Comparison of ENCODE assay signal across 8 mouse cellular contexts in genomic region chr8:118443361-118443760, GRCm38 (mm10).
DNase-seq lines count a peak whose midpoint lies in the region; ATAC-seq and TF ChIP-seq lines count a peak whose summit lies in the region.

No protein-coding gene starts in this region.

- no peak overlapping the region for H3K4me3 ChIP-seq in lung, embryonic 14.5 days (ENCODE audit: low read depth, low read length)
- no peak overlapping the region for H3K4me3 ChIP-seq in lung, postnatal 0 days (ENCODE audit: low read depth, low read length)
- H3K4me3 ChIP-seq in forebrain, embryonic 14.5 days (ENCODE audit: low read depth, low read length) = no peak overlapping the region

- peak; percentile 19 for DNase-seq in gastrocnemius, postnatal 10 days
- no peak for DNase-seq in gastrocnemius, postnatal 25 days
- peak; percentile 20 for DNase-seq in lung, embryonic 14.5 days
- no peak for DNase-seq in lung, postnatal 36 days
- DNase-seq in adrenal gland, postnatal 14 days = peak; percentile 58
- DNase-seq in lung, postnatal 0 days (ENCODE audit: low spot score) = peak; percentile 28
- no peak for DNase-seq in thymus, postnatal 25 days
- DNase-seq in forebrain, embryonic 14.5 days (ENCODE audit: low spot score) = no peak

- H3K9ac ChIP-seq in lung, embryonic 14.5 days = no peak overlapping the region
- H3K9ac ChIP-seq in lung, postnatal 0 days (replicated peaks; ENCODE audit: low read depth) = no peak overlapping the region
- no peak overlapping the region for H3K9ac ChIP-seq in forebrain, embryonic 14.5 days (ENCODE audit: low read length)

- H3K36me3 ChIP-seq in lung, embryonic 14.5 days (ENCODE audit: insufficient read depth) = no peaks in the 10 kb centered on the region
- no peaks in the 10 kb centered on the region for H3K36me3 ChIP-seq in lung, postnatal 0 days (ENCODE audit: insufficient read depth, low read length)
- H3K36me3 ChIP-seq in forebrain, embryonic 14.5 days (ENCODE audit: control insufficient read depth, insufficient read depth, low read length) = no peaks in the 10 kb centered on the region

- WGBS in lung, embryonic 14.5 days = 58% methylated on average over 3 of the region's 3 CpGs
- 40% methylated on average over 3 of the region's 3 CpGs for WGBS in lung, postnatal 0 days
- 63% methylated on average over 3 of the region's 3 CpGs for WGBS in forebrain, embryonic 14.5 days

- H3K4me1 ChIP-seq in lung, embryonic 14.5 days (ENCODE audit: insufficient read depth) = no peaks in the 10 kb centered on the region
- no peaks in the 10 kb centered on the region for H3K4me1 ChIP-seq in lung, postnatal 0 days (ENCODE audit: insufficient read depth, low read depth, low read length)
- H3K4me1 ChIP-seq in forebrain, embryonic 14.5 days (ENCODE audit: control insufficient read depth, insufficient read depth, low read length) = peaks cover 5% of the 10 kb centered on the region; the same call in 1 of the 2 replicates

- peak; percentile 58 for TF ChIP-seq CTCF in lung, embryonic 14.5 days (IDR thresholded peaks at IDR 0.05; ENCODE audit: low read depth)
- peak; percentile 69 for TF ChIP-seq CTCF in lung, postnatal 0 days (IDR thresholded peaks at IDR 0.05)

- H3K9me3 ChIP-seq in lung, embryonic 14.5 days (ENCODE audit: low read depth, low read length) = no peaks in the 10 kb centered on the region
- no peaks in the 10 kb centered on the region for H3K9me3 ChIP-seq in lung, postnatal 0 days (ENCODE audit: low read length)
- no peaks in the 10 kb centered on the region for H3K9me3 ChIP-seq in forebrain, embryonic 14.5 days (replicated peaks; ENCODE audit: control insufficient read depth, low read length)

- H3K27me3 ChIP-seq in lung, embryonic 14.5 days (ENCODE audit: insufficient read depth, low read length) = no peaks in the 10 kb centered on the region
- H3K27me3 ChIP-seq in lung, postnatal 0 days (replicated peaks; ENCODE audit: insufficient read depth, low read length) = no peaks in the 10 kb centered on the region
- H3K27me3 ChIP-seq in forebrain, embryonic 14.5 days (replicated peaks; ENCODE audit: control insufficient read depth, insufficient read depth, low read length) = no peaks in the 10 kb centered on the region

- no peak overlapping the region for H3K27ac ChIP-seq in lung, embryonic 14.5 days (ENCODE audit: low read depth)
- no peak overlapping the region for H3K27ac ChIP-seq in lung, postnatal 0 days (ENCODE audit: low read length)
- no peak overlapping the region for H3K27ac ChIP-seq in forebrain, embryonic 14.5 days (ENCODE audit: low read depth, low read length)

- no peak for TF ChIP-seq EP300 in lung, postnatal 0 days (IDR thresholded peaks at IDR 0.05)

- H3K4me2 ChIP-seq in lung, embryonic 14.5 days = no peak overlapping the region
- no peak overlapping the region for H3K4me2 ChIP-seq in lung, postnatal 0 days (replicated peaks; ENCODE audit: low read depth, low read length)
- H3K4me2 ChIP-seq in forebrain, embryonic 14.5 days (ENCODE audit: low read length) = no peak overlapping the region

- ATAC-seq in lung, embryonic 14.5 days (ENCODE audit: insufficient read depth) = no peak
- no peak for ATAC-seq in lung, postnatal 0 days
- ATAC-seq in forebrain, embryonic 14.5 days = no peak

Comparison
In these comparisons a context has a peak if more than half of its experiments do, and no peak if none do; other contexts are left out.
1. DNase-seq: peak in gastrocnemius, postnatal 10 days (single experiment), lung, embryonic 14.5 days (single experiment), adrenal gland, postnatal 14 days (single experiment) and lung, postnatal 0 days (single experiment); none in gastrocnemius, postnatal 25 days (single experiment), lung, postnatal 36 days (single experiment), thymus, postnatal 25 days (single experiment) and forebrain, embryonic 14.5 days (single experiment).